Mouse (Mus musculus) layer of hippocampus, adult 9-10 months (tissue): ENCODE results near the gene Grid2.
A peak's percentile ranks its signal among the peaks of the same experiment; 100 is the strongest.

Source experiments
- DNase-seq: peaks from one replicate; pipeline ENCODE4 v3.0.0; 2022; ENCODE audit warnings: low spot score

Grid2 gene

GRCm38 (mm10) chr6:64607041-64607440 lies 1351.4 kb downstream of the Grid2 start:
- DNase-seq: no peak

DNA sequence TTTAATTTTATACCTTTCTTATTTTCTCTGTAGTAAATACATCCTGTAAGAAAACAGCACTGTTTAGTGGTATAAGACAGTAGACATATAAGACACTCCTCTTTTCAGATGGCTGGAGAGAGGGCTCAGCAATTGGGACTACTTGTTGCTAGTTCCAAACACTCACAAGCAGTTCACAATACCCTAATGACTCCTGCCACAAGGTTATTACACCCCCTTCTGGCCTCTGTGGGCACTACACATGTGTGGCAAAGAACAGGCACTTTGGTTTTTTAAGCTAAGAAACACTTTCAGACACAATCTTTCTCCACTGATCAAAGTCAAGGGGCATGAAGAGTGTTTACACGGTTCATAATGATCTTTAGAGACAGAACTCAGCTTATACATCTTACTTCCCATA lies 1352.3 kb downstream of the Grid2 start:
- peak; percentile 27 for DNase-seq

- DNase-seq: no peak
Observed at GRCm38 (mm10) chr6:64616843-64617242, 1361.2 kb downstream of the Grid2 start.

DNA sequence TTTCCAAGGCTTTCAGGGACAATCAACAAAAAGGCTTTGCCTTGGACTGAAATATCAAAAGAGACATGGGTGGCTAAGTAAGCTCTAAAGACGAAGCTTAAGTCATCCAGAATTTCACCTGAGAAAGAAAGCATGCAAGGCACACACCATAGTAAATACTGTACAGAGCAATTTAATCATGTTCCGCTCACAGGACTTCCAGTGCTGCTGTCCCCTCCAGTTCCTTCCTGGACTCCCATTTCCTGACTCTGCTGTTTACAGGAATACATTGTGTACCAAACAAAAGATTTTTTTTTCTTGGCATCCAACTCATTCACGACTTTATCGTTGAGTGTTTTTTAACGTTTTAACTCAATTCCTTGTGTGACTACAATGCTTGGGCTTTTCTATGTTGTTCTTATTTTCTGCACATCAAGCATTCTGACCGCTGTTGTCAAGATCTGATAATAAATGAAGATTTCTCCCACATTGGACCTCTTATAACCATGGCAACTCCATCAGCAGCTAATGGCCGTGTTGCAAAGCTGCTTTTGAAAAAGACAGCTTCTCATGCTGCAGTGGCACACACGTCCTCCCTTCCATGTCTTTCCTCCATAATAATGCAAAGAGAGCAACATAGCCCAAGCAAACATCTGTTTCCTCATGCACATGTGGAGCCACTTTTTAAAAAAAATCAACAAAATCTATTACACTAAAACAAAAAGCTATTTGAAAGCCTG lies 1361.9 kb downstream of the Grid2 start:
- no peak for DNase-seq

GRCm38 (mm10) chr6:64623404-64623803 lies 1367.7 kb downstream of the Grid2 start:
- no peak for DNase-seq

DNA sequence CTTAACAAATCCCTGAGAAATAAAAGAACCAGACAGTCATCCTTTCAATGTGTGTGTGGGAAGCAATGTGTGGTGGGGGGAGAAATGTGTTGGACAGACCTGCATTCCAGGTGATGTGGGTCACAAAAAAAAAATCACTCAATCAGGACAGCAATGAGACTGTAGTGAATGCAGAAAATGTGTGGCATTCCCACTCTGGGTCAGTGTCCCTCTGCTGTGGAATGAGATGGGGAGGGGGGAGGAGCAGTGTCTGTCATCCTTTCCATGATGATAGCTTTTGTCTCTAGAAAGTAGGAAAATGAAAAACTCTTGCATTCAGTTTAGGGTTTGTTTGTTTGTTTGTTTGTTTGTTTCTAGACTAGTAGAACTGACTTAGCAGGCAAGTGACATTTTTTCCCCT lies 1392.0 kb downstream of the Grid2 start:
- DNase-seq: no peak

DNA sequence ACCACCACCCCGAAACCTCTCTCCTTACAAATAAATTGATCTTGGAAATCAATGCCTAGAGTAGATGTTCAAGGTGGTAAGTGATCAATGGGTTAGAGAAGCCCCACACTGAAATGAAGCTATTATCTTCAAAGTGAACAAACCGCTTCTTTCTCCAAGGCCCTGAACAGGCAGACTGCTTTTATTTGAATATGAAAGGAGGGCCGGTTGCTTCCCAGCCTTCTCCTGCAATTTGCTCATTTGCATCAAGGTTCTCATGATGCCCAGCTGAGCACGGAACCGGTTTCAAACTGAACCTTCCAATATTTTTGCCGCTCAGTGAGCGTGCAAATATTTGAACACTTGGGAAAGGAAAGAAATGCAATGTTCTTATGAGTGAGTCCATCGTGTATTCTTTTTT lies 1392.5 kb downstream of the Grid2 start:
- DNase-seq: no peak

- DNase-seq: peak; percentile 75
Observed at GRCm38 (mm10) chr6:64649296-64650226, 1393.9 kb downstream of the Grid2 start.

- DNase-seq: no peak
Observed at GRCm38 (mm10) chr6:64650765-64651164, 1395.1 kb downstream of the Grid2 start.

- DNase-seq: no peak
Observed at GRCm38 (mm10) chr6:64671010-64671409, 1415.3 kb downstream of the Grid2 start.

GRCm38 (mm10) chr6:64678815-64679214 lies 1423.1 kb downstream of the Grid2 start:
- no peak for DNase-seq

- DNase-seq: no peak
Observed at GRCm38 (mm10) chr6:64683974-64684373, 1428.3 kb downstream of the Grid2 start.

- no peak for DNase-seq
Observed at GRCm38 (mm10) chr6:64684973-64685372, 1429.3 kb downstream of the Grid2 start.

GRCm38 (mm10) chr6:64688181-64688944 lies 1432.7 kb downstream of the Grid2 start:
- DNase-seq: no peak

DNA sequence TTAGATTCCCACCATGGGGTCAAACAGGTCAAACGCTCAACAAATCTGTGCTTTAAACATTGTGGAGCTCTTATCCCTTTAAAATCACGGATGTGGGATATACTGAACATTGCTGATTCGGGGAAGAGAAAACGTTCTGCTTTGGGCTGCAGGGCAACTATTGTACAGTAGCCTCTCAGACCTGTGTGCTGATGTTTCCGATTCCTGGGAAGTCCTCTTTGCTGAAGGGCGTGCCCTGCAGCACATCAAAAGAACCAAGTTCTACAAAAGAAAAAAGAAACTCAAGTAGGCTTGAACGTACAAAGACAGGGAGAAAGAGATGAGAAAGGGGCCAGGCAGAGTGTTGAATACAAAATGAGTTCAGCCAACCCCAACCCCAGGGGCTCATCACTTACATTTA lies 1439.0 kb downstream of the Grid2 start:
- DNase-seq: no peak

DNA sequence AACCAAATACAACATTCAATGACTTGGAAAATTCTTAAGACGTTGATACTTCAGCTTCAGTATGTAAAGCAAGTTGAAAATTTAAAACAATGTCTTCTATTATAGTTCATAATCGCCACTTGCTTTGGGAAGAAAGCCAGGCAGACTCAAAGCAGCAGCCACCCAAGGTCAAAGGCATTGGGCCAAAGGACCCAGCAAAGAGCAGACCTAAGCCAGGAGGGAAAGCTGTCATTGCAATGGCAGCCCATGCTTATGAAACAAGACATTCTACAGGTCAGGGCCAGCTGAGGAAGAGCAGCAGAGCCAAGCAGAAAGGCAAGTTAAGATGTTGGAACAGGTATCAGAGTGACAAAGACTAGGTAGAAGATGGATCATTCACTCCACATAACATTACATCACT lies 1448.0 kb downstream of the Grid2 start:
- DNase-seq: no peak

- DNase-seq: no peak
Observed at GRCm38 (mm10) chr6:64727751-64728403, 1472.2 kb downstream of the Grid2 start.

GRCm38 (mm10) chr6:64728499-64729198 lies 1473.0 kb downstream of the Grid2 start, which contains the start of gene Atoh1:
Atoh1 (plus strand) TSS chr6:64729125.
- DNase-seq: no peak

DNA sequence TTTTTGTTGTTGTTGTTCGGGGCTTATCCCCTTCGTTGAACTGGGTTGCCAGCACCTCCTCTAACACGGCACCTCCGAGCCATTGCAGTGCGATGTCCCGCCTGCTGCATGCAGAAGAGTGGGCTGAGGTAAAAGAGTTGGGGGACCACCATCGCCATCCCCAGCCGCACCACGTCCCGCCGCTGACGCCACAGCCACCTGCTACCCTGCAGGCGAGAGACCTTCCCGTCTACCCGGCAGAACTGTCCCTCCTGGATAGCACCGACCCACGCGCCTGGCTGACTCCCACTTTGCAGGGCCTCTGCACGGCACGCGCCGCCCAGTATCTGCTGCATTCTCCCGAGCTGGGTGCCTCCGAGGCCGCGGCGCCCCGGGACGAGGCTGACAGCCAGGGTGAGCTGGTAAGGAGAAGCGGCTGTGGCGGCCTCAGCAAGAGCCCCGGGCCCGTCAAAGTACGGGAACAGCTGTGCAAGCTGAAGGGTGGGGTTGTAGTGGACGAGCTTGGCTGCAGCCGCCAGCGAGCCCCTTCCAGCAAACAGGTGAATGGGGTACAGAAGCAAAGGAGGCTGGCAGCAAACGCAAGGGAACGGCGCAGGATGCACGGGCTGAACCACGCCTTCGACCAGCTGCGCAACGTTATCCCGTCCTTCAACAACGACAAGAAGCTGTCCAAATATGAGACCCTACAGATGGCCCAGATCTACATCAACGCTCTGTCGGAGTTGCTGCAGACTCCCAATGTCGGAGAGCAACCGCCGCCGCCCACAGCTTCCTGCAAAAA lies 1473.7 kb downstream of the Grid2 start:
- no peak for DNase-seq

- no peak for DNase-seq
Observed at GRCm38 (mm10) chr6:64730030-64730429, 1474.4 kb downstream of the Grid2 start.
